Mouse (Mus musculus): ENCODE measurements around the gene Cct3. TPM values are rescaled to one million over a fixed set of nuclear protein-coding genes. Genes with fewer than 3 reads are reported as not detected.
A peak's percentile ranks its signal among the peaks of the same experiment; 100 is the strongest.

The Cct3 gene
- polyA plus RNA-seq, 1 experiment from 2014 or later, result 602 TPM

GRCm38 (mm10) chr3:88350732-88351131 lies 53.8 kb downstream of the Cct3 start:
- no peak for TF ChIP-seq CTCF (IDR thresholded peaks at IDR 0.05; ENCODE audit: low read depth)
- Histone ChIP-seq H3K27me3 (ENCODE audit: insufficient read depth, low read length) (no peaks in the 10 kb centered on the region), H3K27ac (ENCODE audit: low read depth) (no peak overlapping the region), H3K36me3 (ENCODE audit: insufficient read depth) (peaks cover 99% of the 10 kb centered on the region), H3K4me3 (ENCODE audit: low read depth, low read length) (no peak overlapping the region), H3K4me1 (ENCODE audit: insufficient read depth) (no peaks in the 10 kb centered on the region), H3K9me3 (ENCODE audit: low read depth, low read length) (no peaks in the 10 kb centered on the region), H3K9ac (no peak overlapping the region), H3K4me2 (no peak overlapping the region)
- WGBS, result 76% methylated on average over 13 of the region's 13 CpGs
- ATAC-seq (ENCODE audit: insufficient read depth) (no peak), DNase-seq (no peak)

GRCm38 (mm10) chr3:88352907-88353306 lies 56.0 kb downstream of the Cct3 start:
- ATAC-seq (ENCODE audit: insufficient read depth) (no peak), DNase-seq (no peak)
- no peak overlapping the region for H3K4me2 ChIP-seq
- no peaks in the 10 kb centered on the region for H3K4me1 ChIP-seq (ENCODE audit: insufficient read depth)
- H3K9me3 ChIP-seq (ENCODE audit: low read depth, low read length), result no peaks in the 10 kb centered on the region
- no peak overlapping the region for H3K4me3 ChIP-seq (ENCODE audit: low read depth, low read length)
- H3K27ac ChIP-seq (ENCODE audit: low read depth), result no peak overlapping the region
- H3K36me3 ChIP-seq (ENCODE audit: insufficient read depth), result peaks cover 100% of the 10 kb centered on the region
- H3K9ac ChIP-seq, result no peak overlapping the region
- TF ChIP-seq CTCF (IDR thresholded peaks at IDR 0.05; ENCODE audit: low read depth), result no peak
- no peaks in the 10 kb centered on the region for H3K27me3 ChIP-seq (ENCODE audit: insufficient read depth, low read length)
- 86% methylated on average over 9 of the region's 9 CpGs for WGBS

GRCm38 (mm10) chr3:88354396-88355165 lies 57.7 kb downstream of the Cct3 start:
- no peaks in the 10 kb centered on the region for H3K4me1 ChIP-seq (ENCODE audit: insufficient read depth)
- no peak overlapping the region for H3K4me3 ChIP-seq (ENCODE audit: low read depth, low read length)
- DNase-seq, result peak; percentile 28
- H3K9ac ChIP-seq, result no peak overlapping the region
- H3K27ac ChIP-seq (ENCODE audit: low read depth), result no peak overlapping the region
- H3K9me3 ChIP-seq (ENCODE audit: low read depth, low read length), result no peaks in the 10 kb centered on the region
- no peak overlapping the region for H3K4me2 ChIP-seq
- no peak for ATAC-seq (ENCODE audit: insufficient read depth)
- WGBS, result 93% methylated on average over 8 of the region's 8 CpGs
- TF ChIP-seq CTCF (IDR thresholded peaks at IDR 0.05; ENCODE audit: low read depth), result 0 out of 2 replicates have a peak, but pooled peaks have one; percentile 21
- H3K36me3 ChIP-seq (ENCODE audit: insufficient read depth), result peaks cover 100% of the 10 kb centered on the region
- H3K27me3 ChIP-seq (ENCODE audit: insufficient read depth, low read length), result no peaks in the 10 kb centered on the region

GRCm38 (mm10) chr3:88359584-88359983 lies 62.7 kb downstream of the Cct3 start:
- no peak overlapping the region for H3K4me3 ChIP-seq (ENCODE audit: low read depth, low read length)
- peaks cover 81% of the 10 kb centered on the region for H3K36me3 ChIP-seq (ENCODE audit: insufficient read depth)
- H3K9me3 ChIP-seq (ENCODE audit: low read depth, low read length), result no peaks in the 10 kb centered on the region
- DNase-seq, result no peak
- ATAC-seq (ENCODE audit: insufficient read depth), result no peak
- peaks cover under 1% of the 10 kb centered on the region; the same call in 1 of the 2 replicates for H3K4me1 ChIP-seq (ENCODE audit: insufficient read depth)
- 0 out of 2 replicates have a peak, but pooled peaks cover 4% of the 10 kb centered on the region for H3K27me3 ChIP-seq (ENCODE audit: insufficient read depth, low read length)
- 73% methylated on average over 5 of the region's 5 CpGs for WGBS
- H3K27ac ChIP-seq (ENCODE audit: low read depth), result no peak overlapping the region; the same call in 1 of the 2 replicates
- TF ChIP-seq CTCF (IDR thresholded peaks at IDR 0.05; ENCODE audit: low read depth), result no peak
- no peak overlapping the region for H3K9ac ChIP-seq
- no peak overlapping the region for H3K4me2 ChIP-seq

GRCm38 (mm10) chr3:88359989-88360388 lies 63.1 kb downstream of the Cct3 start:
- H3K9ac ChIP-seq, result no peak overlapping the region
- H3K27me3 ChIP-seq (ENCODE audit: insufficient read depth, low read length), result 0 out of 2 replicates have a peak, but pooled peaks cover 8% of the 10 kb centered on the region
- WGBS, result 70% methylated on average over 3 of the region's 3 CpGs
- H3K36me3 ChIP-seq (ENCODE audit: insufficient read depth), result peaks cover 77% of the 10 kb centered on the region
- ATAC-seq (ENCODE audit: insufficient read depth) (no peak), DNase-seq (no peak)
- no peak overlapping the region; the same call in 1 of the 2 replicates for H3K27ac ChIP-seq (ENCODE audit: low read depth)
- no peak for TF ChIP-seq CTCF (IDR thresholded peaks at IDR 0.05; ENCODE audit: low read depth)
- H3K4me1 ChIP-seq (ENCODE audit: insufficient read depth), result peaks cover 5% of the 10 kb centered on the region; the same call in 1 of the 2 replicates
- H3K4me2 ChIP-seq, result no peak overlapping the region
- H3K4me3 ChIP-seq (ENCODE audit: low read depth, low read length), result no peak overlapping the region
- H3K9me3 ChIP-seq (ENCODE audit: low read depth, low read length), result no peaks in the 10 kb centered on the region

- H3K4me2 ChIP-seq, result no peak overlapping the region
- DNase-seq, result no peak
- no peak overlapping the region for H3K4me3 ChIP-seq (ENCODE audit: low read depth, low read length)
- H3K9ac ChIP-seq, result no peak overlapping the region
- TF ChIP-seq CTCF (IDR thresholded peaks at IDR 0.05; ENCODE audit: low read depth), result no peak
- no peak overlapping the region for H3K27ac ChIP-seq (ENCODE audit: low read depth)
- peaks cover 5% of the 10 kb centered on the region; the same call in 1 of the 2 replicates for H3K4me1 ChIP-seq (ENCODE audit: insufficient read depth)
- H3K27me3 ChIP-seq (ENCODE audit: insufficient read depth, low read length), result peaks cover 18% of the 10 kb centered on the region
- WGBS, result 65% methylated on average over 6 of the region's 6 CpGs
- no peak for ATAC-seq (ENCODE audit: insufficient read depth)
- no peaks in the 10 kb centered on the region for H3K9me3 ChIP-seq (ENCODE audit: low read depth, low read length)
- H3K36me3 ChIP-seq (ENCODE audit: insufficient read depth), result peaks cover 66% of the 10 kb centered on the region
Observed at GRCm38 (mm10) chr3:88361096-88361495, 64.2 kb downstream of the Cct3 start.

GRCm38 (mm10) chr3:88361612-88362313 lies 64.8 kb downstream of the Cct3 start:
- H3K4me1 ChIP-seq (ENCODE audit: insufficient read depth), result peaks cover 5% of the 10 kb centered on the region; the same call in 1 of the 2 replicates
- H3K36me3 ChIP-seq (ENCODE audit: insufficient read depth), result peaks cover 59% of the 10 kb centered on the region
- no peaks in the 10 kb centered on the region for H3K9me3 ChIP-seq (ENCODE audit: low read depth, low read length)
- no peak overlapping the region for H3K4me2 ChIP-seq
- peaks cover 21% of the 10 kb centered on the region for H3K27me3 ChIP-seq (ENCODE audit: insufficient read depth, low read length)
- TF ChIP-seq CTCF (IDR thresholded peaks at IDR 0.05; ENCODE audit: low read depth), result no peak
- WGBS, result 84% methylated on average over 2 of the region's 2 CpGs
- ATAC-seq (ENCODE audit: insufficient read depth) (no peak), DNase-seq (no peak)
- no peak overlapping the region for H3K9ac ChIP-seq
- H3K27ac ChIP-seq (ENCODE audit: low read depth), result no peak overlapping the region
- no peak overlapping the region for H3K4me3 ChIP-seq (ENCODE audit: low read depth, low read length)

Data from lung, embryonic 14.5 days (tissue).